Mouse (Mus musculus) kidney, adult 11 months (tissue): Measurements from ENCODE around the gene Matn3.
A peak's percentile ranks its signal among the peaks of the same experiment; 100 is the strongest.

Experiments used
- DNase-seq: peaks from one replicate; pipeline ENCODE4 v3.0.0; 2022

Matn3 gene

GRCm38 (mm10) chr12:8939490-8939889, 8.2 kb upstream of the Matn3 start:
- no peak for DNase-seq

- no peak for DNase-seq
Observed at GRCm38 (mm10) chr12:8940011-8941005, 7.4 kb upstream of the Matn3 start.

- no peak for DNase-seq
Observed at GRCm38 (mm10) chr12:8941131-8941615, 6.6 kb upstream of the Matn3 start.

GRCm38 (mm10) chr12:8941699-8942392, 5.9 kb upstream of the Matn3 start:
- no peak for DNase-seq

- no peak for DNase-seq
Observed at GRCm38 (mm10) chr12:8947163-8947562, 566 bp upstream of the Matn3 start.

GRCm38 (mm10) chr12:8953136-8953535, 5.4 kb downstream of the Matn3 start:
- no peak for DNase-seq

GRCm38 (mm10) chr12:8954161-8954561, 6.4 kb downstream of the Matn3 start:
- DNase-seq = no peak

- DNase-seq = peak; percentile 21
Observed at GRCm38 (mm10) chr12:8961607-8962316, 14.0 kb downstream of the Matn3 start.

- DNase-seq = peak; percentile 68
Observed at GRCm38 (mm10) chr12:8969828-8970227, 22.1 kb downstream of the Matn3 start.

GRCm38 (mm10) chr12:8973820-8974465, 26.2 kb downstream of the Matn3 start, which contains the start of gene Wdr35:
Wdr35 (plus strand) TSS chr12:8973892.
- peak; percentile 86 for DNase-seq

- no peak for DNase-seq
Observed at GRCm38 (mm10) chr12:8975076-8975475, 27.3 kb downstream of the Matn3 start.

GRCm38 (mm10) chr12:8993231-8993630, 45.5 kb downstream of the Matn3 start:
- DNase-seq = no peak

- no peak for DNase-seq
Observed at GRCm38 (mm10) chr12:8998318-8998717, 50.6 kb downstream of the Matn3 start.

GRCm38 (mm10) chr12:9002038-9002648, 54.4 kb downstream of the Matn3 start:
- peak; percentile 39 for DNase-seq

- no peak for DNase-seq
Observed at GRCm38 (mm10) chr12:9007146-9007545, 59.4 kb downstream of the Matn3 start.

GRCm38 (mm10) chr12:9007811-9008210, 60.1 kb downstream of the Matn3 start:
- DNase-seq = no peak

- DNase-seq = no peak
Observed at GRCm38 (mm10) chr12:9010311-9010710, 62.6 kb downstream of the Matn3 start.

- DNase-seq = no peak
Observed at GRCm38 (mm10) chr12:9016376-9016775, 68.6 kb downstream of the Matn3 start.

GRCm38 (mm10) chr12:9020431-9020830, 72.7 kb downstream of the Matn3 start:
- no peak for DNase-seq

- DNase-seq = no peak
Observed at GRCm38 (mm10) chr12:9020986-9021385, 73.3 kb downstream of the Matn3 start.
